Mouse (Mus musculus) megakaryocyte-erythroid progenitor cell, adult 5-6 weeks (primary cell): Measurements from ENCODE around the gene Gm43552. TPM values are rescaled to one million over a fixed set of nuclear protein-coding genes. Genes with fewer than 3 reads are reported as not detected.

Experiments
- ATAC-seq: replicated peaks from 2 replicates; pipeline ENCODE4 v1.8.0; 2016; ENCODE audit warnings: mild to moderate bottlenecking, inconsistent platforms; ENCODE audit not compliant: severe bottlenecking, poor library complexity, low FRiP score, low TSS enrichment
- total RNA-seq, 2 experiments: library from RNA; stranded (forward) in 1 of 2; stranded (reverse) in 1 of 2; fragments of 200-1000, 215-1000 nt in 1 of 2; fragments of >200 nt in 1 of 2; fragmentation: Nextera tagmentation in 1 of 2; gene quantifications; 2 replicates each; pipeline ENCODE4 v1.2.3; 2014 to 2017

Gene Gm43552
- total RNA-seq, 2 experiments from 2014 or later: not detected

- ATAC-seq: no peak
Observed at GRCm38 (mm10) chr5:65500231-65500630, 7.6 kb upstream of the Gm43552 start.

DNA sequence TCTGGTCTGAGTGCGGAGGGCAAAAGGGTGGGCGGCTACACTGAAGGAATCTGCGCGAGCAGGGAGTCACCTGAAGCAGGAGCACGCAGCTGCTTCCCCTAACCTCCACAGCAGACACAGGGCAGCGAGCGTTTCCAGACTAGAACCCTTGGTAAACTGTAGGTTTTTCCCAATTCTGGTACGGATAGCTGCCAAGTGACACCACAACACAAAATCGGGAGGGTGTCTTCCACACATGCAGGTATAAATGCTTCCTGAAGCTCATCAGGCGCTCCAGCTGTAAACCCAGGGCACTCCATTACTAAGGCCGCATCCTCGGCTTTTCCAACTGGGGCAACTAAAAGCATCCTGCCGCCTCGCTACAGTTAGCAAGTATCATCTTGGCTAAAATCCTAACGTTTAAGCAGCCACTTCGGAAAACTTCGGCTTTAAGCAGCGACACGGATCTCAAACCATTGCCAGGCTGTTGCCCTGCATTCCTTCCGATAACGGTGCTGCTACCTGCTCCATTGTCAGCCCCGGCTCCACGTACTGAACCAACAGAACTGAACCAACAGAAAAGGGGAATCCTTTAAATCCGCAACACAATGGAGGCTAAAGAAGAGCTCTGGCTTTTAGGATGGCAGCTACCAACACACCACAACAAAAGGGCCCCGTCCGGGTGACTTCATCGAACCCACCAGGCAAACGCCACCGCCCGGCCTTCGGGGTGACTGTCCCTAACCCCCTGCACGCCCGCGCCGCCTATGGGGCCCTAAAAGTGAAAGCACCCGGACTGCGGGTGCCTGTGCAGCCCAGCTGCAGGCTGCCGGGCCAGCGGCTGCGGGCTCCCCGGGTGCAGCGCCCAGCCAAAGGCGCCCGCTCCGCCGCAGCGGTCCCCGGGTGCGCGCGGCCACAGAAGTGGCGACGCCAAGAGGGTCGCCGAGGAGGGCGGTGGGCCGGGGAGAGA is 592 bp downstream of the Gm43552 start:
- ATAC-seq: peak; percentile 73

DNA sequence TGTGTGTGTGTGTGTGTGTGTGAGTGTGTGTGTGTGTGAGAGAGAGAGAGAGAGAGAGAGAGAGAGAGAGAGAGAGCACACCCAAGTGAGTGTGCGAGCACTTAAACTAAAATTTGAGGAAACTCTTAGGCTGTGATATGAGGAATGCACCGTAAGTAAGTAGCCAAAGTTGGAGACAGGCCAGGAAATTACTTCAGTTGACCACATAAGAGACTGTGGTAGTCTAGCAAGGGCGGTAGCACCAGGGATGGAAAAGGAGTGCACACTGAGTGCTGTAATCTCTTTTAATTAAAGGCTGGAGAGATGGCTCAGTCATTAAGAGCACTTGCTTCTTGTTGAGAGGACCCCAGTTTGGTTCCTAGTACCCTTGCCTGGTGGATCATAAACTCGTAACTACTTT is 2.8 kb downstream of the Gm43552 start:
- no peak for ATAC-seq

GRCm38 (mm10) chr5:65488725-65489124 is 3.9 kb downstream of the Gm43552 start:
- ATAC-seq: no peak

GRCm38 (mm10) chr5:65487381-65487780 is 5.3 kb downstream of the Gm43552 start:
- no peak for ATAC-seq

DNA sequence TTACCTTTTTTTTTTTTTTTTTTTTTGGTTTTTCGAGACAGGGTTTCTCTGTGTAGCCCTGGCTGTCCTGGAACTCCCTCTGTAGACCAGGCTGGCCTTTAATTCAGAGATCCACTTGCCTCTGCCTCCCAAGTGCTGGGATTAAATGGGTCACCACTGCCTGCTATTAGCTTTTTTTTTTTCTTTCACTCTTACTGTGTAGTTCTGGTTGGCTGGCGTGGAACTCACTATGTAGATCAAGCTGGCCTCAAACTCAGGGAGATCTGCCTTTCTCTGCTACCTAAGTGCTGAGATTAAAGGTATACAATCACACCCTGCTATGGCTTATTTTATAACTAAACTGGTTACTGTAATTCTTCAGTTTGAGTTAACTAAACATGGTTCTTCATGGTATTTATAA is 6.1 kb downstream of the Gm43552 start:
- no peak for ATAC-seq

DNA sequence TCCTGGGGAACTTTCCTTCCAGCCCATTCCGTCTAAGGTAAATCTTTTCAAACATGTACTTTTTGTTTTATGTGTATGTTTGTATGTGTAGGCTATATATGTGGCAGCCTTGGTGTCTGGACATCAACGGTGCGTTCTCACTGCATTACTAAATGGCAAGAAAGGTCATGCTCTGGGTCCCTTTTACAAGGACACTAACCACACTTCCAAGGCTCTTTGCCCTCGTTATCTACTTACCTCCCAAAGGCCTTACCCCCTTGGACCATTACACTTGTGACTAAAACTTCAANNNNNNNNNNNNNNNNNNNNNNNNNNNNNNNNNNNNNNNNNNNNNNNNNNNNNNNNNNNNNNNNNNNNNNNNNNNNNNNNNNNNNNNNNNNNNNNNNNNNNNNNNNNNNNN is 9.6 kb downstream of the Gm43552 start:
- ATAC-seq: no peak

DNA sequence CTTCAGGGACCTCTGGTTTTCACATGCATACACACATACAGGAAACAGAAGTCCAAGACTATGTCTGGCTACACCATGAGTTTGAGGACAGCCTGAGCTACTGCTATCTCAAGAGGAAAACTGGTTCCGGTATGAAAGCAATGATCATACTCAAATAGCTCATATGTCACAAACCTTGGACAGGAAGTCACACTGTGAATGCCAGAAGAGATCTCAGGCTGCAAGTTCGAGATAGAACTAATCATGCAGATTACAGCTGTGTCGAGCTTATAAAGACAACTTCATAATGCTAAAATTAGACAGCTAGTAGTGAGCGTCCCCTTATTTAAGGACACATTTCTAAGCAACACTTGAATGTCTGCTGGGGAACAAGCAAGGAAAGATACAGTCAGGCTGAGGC is 12.1 kb downstream of the Gm43552 start:
- ATAC-seq: peak; percentile 72

DNA sequence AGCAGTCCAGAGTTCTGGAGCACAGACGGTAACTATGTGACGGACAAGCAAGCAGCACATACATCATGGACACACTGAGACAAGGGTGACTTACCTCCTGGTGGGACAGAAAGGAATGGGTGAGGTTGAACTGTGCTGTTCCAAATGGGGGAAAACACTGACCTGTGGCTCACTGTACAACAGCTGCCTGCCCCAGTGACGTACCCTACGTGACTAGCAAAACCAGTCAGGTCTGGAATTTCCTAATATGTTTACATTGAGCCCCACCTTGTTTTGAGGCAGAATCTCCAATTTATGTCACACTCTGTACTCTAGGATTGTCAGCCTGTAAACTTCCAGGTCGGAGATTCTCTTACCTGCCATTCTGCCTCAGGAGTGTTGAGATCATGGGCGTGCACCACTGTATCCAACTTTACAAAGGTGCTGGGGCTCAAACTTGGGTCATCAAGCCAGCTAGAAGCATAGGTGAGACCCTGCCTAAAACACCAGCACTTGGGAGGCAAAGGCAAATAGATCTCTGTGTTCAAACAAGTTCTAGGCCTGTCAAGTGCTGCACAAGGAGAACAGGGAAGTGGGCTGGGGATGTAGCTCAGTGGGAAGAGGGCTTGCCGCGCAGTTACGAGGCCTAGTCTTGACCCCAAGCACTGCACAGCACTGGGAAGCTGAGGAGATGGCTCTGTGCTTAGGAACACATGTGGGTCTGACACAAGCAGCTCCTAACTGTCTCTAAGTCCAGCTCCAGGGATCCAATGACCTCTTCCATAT is 12.8 kb downstream of the Gm43552 start:
- no peak for ATAC-seq

DNA sequence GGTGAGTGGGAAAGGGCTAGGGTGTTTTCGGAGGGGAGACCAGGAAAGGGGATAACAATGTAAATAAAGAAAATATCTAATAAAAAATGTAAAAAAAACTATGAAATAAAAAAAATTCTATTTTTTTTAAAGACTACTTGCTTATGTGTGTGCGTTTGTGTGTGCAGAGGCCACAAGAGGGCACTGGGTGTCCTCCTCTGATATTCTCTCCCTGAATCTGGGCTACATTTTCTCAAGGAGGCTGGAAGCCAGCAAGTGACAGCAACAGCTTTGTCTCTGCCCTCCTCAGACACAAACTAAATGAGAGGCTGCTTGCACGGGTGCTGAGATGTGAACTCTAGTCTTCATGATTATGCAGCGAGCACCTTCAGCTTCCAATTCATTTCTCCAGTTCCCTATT is 14.4 kb downstream of the Gm43552 start:
- ATAC-seq: no peak

GRCm38 (mm10) chr5:65476739-65477138 is 15.9 kb downstream of the Gm43552 start:
- ATAC-seq: peak; percentile 77

DNA sequence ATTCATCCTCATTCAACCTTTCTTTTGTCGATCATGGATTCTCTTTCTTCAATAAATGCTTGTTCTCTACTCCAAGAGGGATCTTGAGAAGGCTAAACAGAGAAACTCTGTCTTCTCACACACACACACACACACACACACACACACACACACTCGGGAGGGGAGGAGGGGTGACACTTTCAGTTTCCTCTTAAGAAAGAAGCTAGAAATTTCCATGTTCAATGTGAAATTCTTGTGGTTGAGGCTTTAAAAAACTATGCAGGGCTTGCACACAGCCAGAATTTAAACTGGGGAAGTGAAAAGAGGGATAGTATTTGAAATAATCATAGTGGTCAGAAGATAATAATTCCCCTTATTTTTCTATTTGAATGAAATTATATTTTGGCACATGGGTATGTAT is 16.8 kb downstream of the Gm43552 start:
- ATAC-seq: no peak

DNA sequence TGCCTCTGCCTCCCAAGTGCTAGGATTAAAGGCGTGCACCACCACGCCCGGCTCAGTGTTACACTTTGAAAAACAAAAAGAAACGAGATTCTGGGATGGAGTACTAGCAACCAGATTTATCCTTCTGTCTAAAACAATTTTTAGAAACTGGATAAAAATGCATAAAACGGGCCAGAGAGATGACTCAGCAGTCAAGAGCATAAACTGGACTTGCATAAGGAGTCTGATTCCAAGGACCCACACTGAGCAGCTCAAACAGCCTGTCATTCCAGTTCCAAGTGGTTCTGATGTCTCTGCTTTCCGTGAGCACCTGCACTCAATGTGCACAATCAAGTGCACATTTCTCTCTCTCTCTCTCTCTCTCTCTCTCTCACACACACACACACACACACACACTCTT is 22.9 kb downstream of the Gm43552 start:
- no peak for ATAC-seq

GRCm38 (mm10) chr5:65466911-65467310 is 25.7 kb downstream of the Gm43552 start:
- 0 out of 2 replicates have a peak, but pooled peaks have one; percentile 41 for ATAC-seq

- no peak for ATAC-seq
Observed at GRCm38 (mm10) chr5:65460361-65460760, 32.3 kb downstream of the Gm43552 start.

- no peak for ATAC-seq
Observed at GRCm38 (mm10) chr5:65459454-65459853, 33.2 kb downstream of the Gm43552 start.

GRCm38 (mm10) chr5:65457846-65458245 is 34.8 kb downstream of the Gm43552 start:
- no peak for ATAC-seq

DNA sequence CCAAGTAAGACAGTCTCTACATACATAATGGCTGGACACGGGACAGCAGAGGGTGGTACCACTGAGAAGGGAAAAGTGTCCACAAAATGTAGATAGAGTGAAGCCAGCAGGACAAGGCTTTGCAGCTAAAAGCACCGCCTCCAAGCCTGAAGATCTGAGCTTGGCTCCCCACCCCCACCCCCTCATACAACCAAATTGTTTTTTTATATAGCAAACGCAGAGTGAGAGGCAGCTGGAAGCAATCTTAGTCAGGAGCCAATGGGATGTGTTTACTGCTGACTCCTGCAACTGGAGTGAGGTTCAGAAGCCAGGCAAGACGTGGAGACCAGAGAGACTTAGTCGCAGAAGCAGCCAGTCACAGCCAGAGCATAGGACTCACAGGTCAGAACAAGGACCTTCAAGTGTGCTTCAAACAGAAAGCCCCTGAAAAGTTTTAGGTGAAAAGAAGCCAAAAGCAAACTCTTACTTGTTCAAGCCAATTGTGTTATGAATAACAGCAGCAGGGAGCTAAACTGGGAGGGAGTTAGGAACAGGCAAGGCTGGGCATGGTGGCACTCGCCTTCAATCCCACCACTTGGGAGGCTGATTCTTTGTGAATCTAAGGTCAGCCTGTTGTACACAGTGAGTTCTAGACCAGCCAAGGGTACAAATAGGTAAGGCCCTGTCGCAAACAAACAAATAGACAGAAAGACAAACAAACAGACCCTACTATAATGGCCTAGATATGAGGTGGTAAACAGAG is 35.4 kb downstream of the Gm43552 start:
- ATAC-seq: no peak

- ATAC-seq: no peak
Observed at GRCm38 (mm10) chr5:65454771-65455170, 37.9 kb downstream of the Gm43552 start.

DNA sequence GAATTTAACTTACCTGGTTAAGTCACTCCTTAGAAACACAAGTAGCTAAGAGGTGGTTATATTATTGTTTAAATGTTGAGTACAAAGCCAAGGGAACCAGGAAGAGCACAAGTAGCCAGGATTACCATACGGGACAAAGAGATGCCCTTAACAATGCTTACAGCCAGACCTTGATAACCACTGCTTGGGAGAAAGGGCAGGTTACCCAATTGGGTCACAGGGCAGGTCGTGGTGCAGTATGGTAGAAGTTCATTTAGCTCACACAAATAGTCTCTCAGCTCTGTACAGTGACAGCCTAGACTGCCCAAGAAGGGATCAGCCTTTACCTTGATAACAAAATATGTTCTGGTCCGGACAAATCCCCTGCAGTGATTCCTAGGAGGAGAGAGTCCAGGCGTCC is 43.7 kb downstream of the Gm43552 start:
- no peak for ATAC-seq
